Mouse (Mus musculus) bone marrow macrophage, adult 2 months (primary cell): Measurements from ENCODE around the gene Capn8. TPM values are rescaled to one million over a fixed set of nuclear protein-coding genes. Genes with fewer than 3 reads are reported as not detected.
"Not testable (repeated sequence)": the region's sequence is repeated elsewhere in the genome, so short reads cannot be mapped to it uniquely, and the experiment has no call there.

ENCODE experiments used
- H3K27ac ChIP-seq: 2 replicates; pipeline ENCODE4 v1.5.1; 2012; ENCODE audit warnings: low read depth, low read length; ENCODE audit not compliant: insufficient read depth
- H3K4me1 ChIP-seq: 2 replicates; pipeline ENCODE4 v1.6.1; 2012; ENCODE audit warnings: low read length; ENCODE audit not compliant: control insufficient read depth, insufficient read depth
- H3K4me3 ChIP-seq: 2 replicates; pipeline ENCODE4 v1.5.1; 2012; ENCODE audit warnings: mild to moderate bottlenecking, low read length, moderate library complexity; ENCODE audit not compliant: insufficient read depth
- CTCF ChIP-seq: IDR thresholded peaks from 2 replicates; pipeline ENCODE4 v1.5.1; 2012; ENCODE audit warnings: low read depth, mild to moderate bottlenecking, low read length, moderate library complexity
- POLR2A ChIP-seq: IDR thresholded peaks from 2 replicates; pipeline ENCODE4 v1.6.1; 2012; ENCODE audit warnings: mild to moderate bottlenecking, low read depth, low read length, borderline replicate concordance
- polyA plus RNA-seq: library from polyadenylated mRNA; stranded (reverse); fragments of >200 nt; gene quantifications from 2 replicates; pipeline ENCODE4 v1.2.4, GENCODE M21; 2012; ENCODE audit not compliant: missing spikeins, insufficient read depth, insufficient read length

The Capn8 gene
- polyA plus RNA-seq, 1 experiment, result not detected

GRCm38 (mm10) chr1:182615465-182615864 is 50.7 kb downstream of the Capn8 start:
- TF ChIP-seq POLR2A (no peak), CTCF (no peak)
- H3K27ac ChIP-seq, result no peak overlapping the region

DNA sequence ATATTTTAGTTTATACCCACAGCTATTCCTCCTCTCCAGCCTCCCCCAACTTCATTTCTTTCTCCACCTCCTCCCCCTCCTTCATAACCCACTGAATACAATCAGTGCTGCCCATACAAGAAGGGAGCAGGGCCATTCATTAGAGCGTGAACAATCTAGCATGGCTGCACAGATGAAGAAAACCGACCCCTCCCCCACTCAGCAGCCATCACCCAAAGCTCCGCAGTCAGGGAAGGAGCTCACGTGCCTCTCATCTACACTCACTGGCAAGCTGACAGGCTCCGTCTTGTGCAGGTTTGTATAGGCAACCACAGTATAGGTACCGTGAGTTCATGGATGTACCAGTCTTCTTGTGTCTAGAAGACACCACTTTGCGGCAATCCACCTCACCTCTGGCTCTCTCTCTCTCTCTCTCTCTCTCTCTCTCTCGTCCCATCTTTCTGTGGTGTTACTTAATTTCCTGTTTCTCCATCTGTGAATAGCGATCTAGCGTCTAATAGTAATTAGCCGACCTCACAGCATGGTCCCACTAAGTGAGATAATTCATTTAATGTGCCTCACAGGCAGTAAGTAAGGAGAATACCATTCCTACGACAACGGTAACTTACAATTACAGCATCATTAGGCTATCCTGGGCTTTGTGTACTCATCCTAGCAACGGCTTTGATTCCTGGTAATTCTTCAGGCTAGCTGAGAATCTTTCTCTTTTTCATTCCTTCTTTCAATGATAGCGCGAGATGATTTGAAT is 53.6 kb downstream of the Capn8 start:
- TF ChIP-seq POLR2A, result no peak
- no peak for TF ChIP-seq CTCF
- H3K27ac ChIP-seq, result no peak overlapping the region
- peaks cover 8% of the 10 kb centered on the region for H3K4me1 ChIP-seq
- no peak overlapping the region for H3K4me3 ChIP-seq

More at GRCm38 (mm10) chr1:182615465-182615864, 50.7 kb downstream of the Capn8 start:
- H3K4me3 ChIP-seq, result no peak overlapping the region
- peaks cover 8% of the 10 kb centered on the region for H3K4me1 ChIP-seq

DNA sequence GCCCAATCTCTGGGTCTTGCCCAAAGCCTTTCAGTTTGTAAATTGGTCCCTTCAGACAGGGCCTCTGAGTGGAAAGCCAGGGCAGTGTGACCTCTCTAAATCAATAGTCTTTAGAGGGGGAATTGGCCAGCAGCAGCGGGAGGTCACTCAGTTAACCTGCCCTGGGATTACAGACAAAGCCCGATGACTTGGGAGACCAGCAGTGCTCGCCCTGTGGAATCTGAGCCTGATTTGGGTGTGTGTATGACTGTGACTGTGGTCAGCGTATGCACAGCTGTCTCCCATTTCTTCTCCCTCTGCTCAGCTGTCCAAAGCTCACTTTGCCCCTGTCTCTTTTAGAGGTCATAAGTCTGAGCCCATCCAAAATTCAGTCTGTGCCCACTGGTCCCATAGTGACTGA is 55.7 kb downstream of the Capn8 start:
- H3K4me3 ChIP-seq, result no peak overlapping the region
- H3K4me1 ChIP-seq, result no peaks in the 10 kb centered on the region
- TF ChIP-seq CTCF (no peak), POLR2A (no peak)

DNA sequence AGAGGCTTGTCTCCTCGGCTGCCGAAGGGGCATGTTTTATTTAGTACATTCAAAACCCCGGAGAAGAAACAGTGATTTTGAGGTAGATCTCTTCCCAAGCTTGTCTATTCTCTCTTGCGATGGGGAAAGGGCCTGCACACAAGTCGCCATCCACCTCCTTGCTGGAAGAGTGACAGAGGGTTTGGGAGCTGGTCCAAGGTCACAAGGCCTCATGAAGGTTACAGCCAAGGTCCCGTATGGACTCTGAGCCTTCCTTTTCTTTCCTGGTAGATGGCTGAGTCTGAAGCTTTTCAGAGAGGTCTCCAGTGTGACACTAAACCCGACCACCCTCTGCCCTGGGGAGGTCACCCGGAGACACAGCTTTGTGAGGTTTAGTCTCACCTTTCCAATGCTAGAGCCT is 56.4 kb downstream of the Capn8 start:
- Histone ChIP-seq H3K4me3 (no peak overlapping the region), H3K27ac (no peak overlapping the region), H3K4me1 (no peaks in the 10 kb centered on the region)
- TF ChIP-seq CTCF (no peak), POLR2A (no peak)

More for the DNA sequence above, 55.7 kb downstream of the Capn8 start:
- H3K27ac ChIP-seq, result no peak overlapping the region

DNA sequence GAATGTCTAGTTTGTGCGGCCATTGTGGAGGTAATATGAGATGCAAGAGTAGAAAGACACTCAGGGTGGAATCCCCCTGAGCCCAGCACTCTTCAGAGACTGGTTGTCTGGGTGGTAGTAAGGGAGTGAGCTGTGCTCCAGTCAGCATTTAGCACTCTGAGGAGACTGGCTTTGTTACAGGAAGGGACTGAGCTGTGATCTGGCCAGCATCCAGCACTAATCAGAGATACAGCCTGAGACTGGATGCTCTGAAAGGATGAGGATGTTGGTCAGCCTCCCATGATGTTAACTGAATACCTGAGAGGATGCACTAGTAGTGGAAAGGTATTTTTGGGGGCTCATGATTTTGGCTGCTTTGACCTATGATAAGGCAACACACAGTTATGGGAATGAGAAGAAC is 61.4 kb downstream of the Capn8 start:
- TF ChIP-seq CTCF (no peak), POLR2A (no peak)
- H3K4me3 ChIP-seq, result no peak overlapping the region
- no peaks in the 10 kb centered on the region for H3K4me1 ChIP-seq
- no peak overlapping the region for H3K27ac ChIP-seq

- no peaks in the 10 kb centered on the region for H3K4me1 ChIP-seq
- TF ChIP-seq CTCF, result no peak
- no peak for TF ChIP-seq POLR2A
These were observed 64.4 kb downstream of the Capn8 start for GRCm38 (mm10) chr1:182629228-182629627.

GRCm38 (mm10) chr1:182633712-182634294 is 69.0 kb downstream of the Capn8 start:
- TF ChIP-seq CTCF (no peak), POLR2A (no peak)

More at GRCm38 (mm10) chr1:182629228-182629627, 64.4 kb downstream of the Capn8 start:
- Histone ChIP-seq H3K4me3 (no peak overlapping the region), H3K27ac (no peak overlapping the region)

GRCm38 (mm10) chr1:182639016-182639415 is 74.2 kb downstream of the Capn8 start:
- Histone ChIP-seq H3K27ac (no peak overlapping the region), H3K4me1 (no peaks in the 10 kb centered on the region; the same call in 1 of the 2 replicates), H3K4me3 (no peak overlapping the region)
- no peak for TF ChIP-seq POLR2A
- no peak for TF ChIP-seq CTCF

More at GRCm38 (mm10) chr1:182633712-182634294, 69.0 kb downstream of the Capn8 start:
- Histone ChIP-seq H3K27ac (no peak overlapping the region), H3K4me1 (no peaks in the 10 kb centered on the region), H3K4me3 (no peak overlapping the region)

- Histone ChIP-seq H3K4me3 (no peak overlapping the region), H3K4me1 (no peaks in the 10 kb centered on the region; the same call in 1 of the 2 replicates), H3K27ac (no peak overlapping the region)
- TF ChIP-seq CTCF, result no peak
- no peak for TF ChIP-seq POLR2A
These were observed 74.6 kb downstream of the Capn8 start for GRCm38 (mm10) chr1:182639456-182639855.

- TF ChIP-seq CTCF (no peak), POLR2A (no peak)
- Histone ChIP-seq H3K4me3 (no peak overlapping the region), H3K27ac (no peak overlapping the region), H3K4me1 (no peaks in the 10 kb centered on the region; the same call in 1 of the 2 replicates)
These were observed 75.3 kb downstream of the Capn8 start for GRCm38 (mm10) chr1:182640094-182640493.

- H3K27ac ChIP-seq, result no peak overlapping the region
- no peaks in the 10 kb centered on the region; the same call in 1 of the 2 replicates for H3K4me1 ChIP-seq
- no peak for TF ChIP-seq CTCF
- no peak for TF ChIP-seq POLR2A
- H3K4me3 ChIP-seq, result no peak overlapping the region
These were observed 78.0 kb downstream of the Capn8 start for GRCm38 (mm10) chr1:182642779-182643178.

DNA sequence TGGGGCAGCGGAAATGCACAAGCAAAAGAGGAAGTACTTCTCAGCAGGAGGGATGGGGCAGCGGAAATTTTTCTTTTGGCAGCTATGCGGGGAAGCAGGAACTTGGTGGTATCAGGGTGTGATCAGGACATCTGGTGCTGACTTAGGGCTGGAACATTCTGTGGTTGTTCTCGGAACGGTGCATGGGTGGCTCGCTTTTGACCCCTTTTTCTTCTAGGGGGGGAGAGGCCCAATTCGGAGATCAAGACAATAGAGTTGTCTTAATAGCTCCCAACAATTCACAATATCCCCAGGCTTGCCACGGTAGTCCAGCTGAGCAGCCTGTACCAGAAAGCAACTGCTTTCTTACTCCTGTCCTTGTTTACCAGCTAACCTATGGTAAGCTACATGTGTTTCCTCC is 79.6 kb downstream of the Capn8 start:
- not testable (repeated sequence) for H3K4me1 ChIP-seq, H3K27ac ChIP-seq, H3K4me3 ChIP-seq
